Mouse (Mus musculus): ENCODE results near the gene Lman2.

Lman2 gene

DNA sequence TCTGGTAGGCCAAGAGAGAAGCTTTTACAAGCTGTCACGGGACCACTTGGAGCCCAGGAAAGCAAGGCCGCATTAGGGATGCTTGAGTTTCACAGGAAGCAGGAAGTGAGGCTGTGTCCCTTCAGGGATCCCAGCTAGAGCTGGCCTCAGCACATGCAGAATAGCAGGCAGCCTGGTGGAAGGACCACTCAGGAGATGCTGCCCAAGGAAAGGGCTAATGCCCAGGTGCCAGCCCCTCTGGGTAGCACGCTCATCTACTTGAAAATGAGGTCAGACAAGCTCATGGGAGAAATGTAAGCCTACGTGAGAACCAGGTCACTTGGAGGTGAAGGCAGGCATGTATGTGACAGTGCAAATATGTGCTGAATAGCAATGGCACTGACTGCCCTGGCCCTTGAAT is 35.4 kb downstream of the Lman2 start:
- no peak for DNase-seq (ENCODE audit: low spot score)

DNA sequence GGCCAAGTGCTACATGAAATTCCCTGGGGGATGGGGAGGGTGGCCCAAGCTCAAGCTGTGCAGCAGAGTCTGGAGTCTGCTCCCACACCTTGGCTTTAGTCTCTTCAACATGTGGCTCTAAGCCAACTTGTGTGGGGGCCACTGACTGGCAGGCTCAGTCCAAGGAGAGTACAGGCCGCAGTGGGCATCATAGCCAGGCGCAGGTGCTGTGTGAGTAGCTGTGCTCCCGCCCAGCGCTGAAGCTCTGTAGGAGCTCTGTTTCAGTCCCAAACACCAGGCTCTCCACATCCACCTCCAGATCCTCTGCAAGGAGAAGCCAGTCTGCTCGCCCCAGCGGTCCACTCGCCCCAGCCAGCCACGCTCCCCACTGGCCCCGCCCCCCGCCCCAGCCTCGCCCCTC is 37.0 kb downstream of the Lman2 start:
- DNase-seq (ENCODE audit: low spot score), result no peak

DNA sequence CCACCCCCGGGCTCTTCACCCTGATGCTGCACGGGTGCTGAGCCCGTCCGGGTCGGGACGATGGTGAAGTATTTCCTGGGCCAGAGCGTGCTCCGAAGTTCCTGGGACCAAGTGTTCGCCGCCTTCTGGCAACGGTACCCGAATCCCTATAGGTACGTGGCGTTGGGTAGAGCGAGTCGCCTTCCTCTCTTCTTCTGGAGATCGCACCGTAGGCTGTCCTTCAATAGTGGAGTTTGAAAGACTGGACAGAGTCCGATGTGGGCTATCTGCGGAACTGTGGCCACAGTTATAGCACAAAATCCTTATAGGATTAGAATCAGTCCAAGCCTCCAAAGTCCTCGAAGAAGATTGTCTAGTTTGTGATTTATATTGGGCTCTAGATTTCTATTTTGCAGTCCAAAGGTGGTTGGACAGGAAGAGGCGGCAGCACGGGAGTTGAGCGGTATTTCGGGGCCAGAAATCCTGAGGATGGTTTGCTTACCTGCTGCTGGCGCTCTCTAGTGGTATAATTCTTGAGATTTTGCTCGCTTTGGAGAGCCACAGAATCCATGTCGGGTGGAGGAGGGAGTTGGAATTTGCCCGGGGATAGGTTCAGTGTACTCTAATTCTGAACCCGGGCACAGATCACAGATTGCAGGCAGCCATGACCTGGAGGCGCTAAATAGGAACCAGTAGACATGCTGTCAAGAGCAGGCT is 40.3 kb downstream of the Lman2 start:
- DNase-seq (ENCODE audit: low spot score), result peak; percentile 63

DNA sequence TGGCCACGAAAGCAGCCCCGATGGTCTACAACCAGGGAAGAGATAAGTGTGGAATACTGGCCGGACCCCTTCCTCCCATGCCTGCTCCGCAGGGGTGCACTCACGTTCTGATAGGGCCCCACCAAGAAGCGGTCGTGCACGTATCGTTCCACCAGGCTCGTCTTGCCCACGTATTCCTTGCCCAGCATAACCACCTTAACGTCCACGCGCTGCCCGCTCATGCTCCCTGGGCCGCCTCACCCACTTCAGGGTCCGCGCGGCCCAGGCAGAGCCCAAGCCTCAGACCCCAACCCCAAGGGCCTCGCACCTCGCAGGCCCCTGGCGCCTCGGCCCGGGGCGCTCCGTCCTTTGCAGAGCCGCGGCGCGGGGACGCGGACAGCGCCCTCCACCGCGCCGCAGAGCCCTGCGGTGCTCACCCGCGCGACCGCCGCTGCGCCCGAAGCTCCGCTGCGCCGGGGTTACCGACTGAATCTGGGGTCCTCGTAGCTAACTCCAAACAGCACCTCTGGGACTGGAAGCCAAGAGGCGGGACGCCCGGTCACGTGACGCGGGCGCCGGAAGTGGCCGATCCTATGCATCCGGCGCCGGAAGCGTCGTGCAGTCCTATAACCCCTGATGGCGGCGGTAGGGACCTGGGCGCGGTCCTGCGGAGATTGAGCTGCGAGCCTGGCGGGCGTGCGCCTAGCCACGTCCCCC is 41.0 kb downstream of the Lman2 start, which contains the start of gene Rab24:
TSS of gene Rab24 (minus strand) at position 513 of the 696 bp plus-strand sequence.
- DNase-seq (ENCODE audit: low spot score), result peak; percentile 95

DNA sequence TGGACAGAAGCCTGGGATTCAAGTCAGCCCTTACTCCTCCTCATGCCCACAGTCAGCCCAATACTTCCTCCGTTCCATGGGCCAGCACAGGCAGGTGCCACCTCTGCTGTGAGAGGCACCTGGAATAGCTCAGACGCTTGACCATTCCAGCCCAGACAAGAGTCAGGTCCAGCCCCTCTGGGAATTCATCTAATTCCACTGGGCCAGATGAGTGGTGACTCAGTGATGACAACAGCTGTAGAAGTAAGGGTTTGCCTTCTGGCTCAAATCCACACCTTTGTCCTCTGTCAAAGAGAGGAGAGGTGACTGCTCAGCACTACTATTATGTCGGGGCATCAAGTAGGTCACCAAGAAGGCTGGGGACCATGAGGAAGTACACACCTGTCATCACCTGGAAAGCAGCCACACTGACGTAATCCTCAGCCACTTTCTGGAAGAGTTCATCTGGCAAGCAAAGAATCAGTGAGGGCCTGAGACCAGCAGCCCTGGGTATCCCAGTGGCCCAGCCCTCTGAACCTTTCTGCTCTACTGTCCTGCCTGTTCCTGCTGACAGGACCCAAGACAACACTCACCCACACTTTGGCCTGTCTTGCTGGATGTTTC is 42.6 kb downstream of the Lman2 start, which contains the start of gene Prelid1:
TSS of gene Prelid1 (plus strand) at position 570 of the 603 bp plus-strand sequence.
- no peak for DNase-seq (ENCODE audit: low spot score)

DNA sequence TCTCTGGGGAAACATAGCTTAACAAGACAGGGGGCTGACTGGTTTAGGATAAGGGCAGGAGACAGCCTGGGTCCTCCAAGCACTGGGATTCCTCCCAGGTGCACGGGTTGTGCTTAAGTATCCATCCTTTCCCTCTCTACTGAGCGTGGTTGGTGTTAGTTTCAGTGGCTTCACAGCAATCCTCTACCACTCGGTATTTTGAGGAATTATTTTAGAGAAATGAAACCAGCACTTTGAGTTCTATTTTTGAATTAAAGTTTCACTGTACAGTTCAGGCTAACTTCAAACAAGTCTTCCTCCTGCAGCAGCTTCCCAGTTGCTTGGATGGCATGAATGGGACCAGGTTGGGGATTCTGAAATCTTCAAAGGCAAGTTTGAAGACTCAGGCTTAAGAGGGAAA is 44.2 kb downstream of the Lman2 start:
- no peak for DNase-seq (ENCODE audit: low spot score)

DNA sequence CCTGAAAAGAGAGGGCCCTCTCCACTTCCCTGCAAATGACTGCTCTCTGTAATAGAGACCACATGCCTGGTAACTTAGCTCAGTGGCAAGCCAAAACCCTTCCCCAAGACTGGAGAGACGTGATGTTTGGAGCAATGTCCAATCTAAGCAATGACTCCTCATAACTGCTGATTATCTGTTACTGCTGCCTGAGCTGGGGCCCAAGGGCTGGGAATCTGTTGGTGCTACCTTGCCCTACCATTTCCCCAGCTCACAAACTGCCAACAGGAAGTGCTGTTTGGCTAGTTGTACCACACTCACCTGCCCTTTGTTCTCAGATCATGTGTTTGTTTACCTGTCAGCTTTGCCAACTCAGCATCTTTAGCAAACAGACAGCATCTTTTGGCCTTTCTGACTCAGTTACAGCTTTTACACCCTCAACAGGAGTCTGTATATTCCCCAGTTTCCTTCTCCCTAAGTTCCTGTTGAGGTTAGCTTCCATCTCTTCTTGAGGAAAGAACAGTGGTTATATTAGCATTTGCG is 47.6 kb downstream of the Lman2 start:
- no peak for DNase-seq (ENCODE audit: low spot score)

DNA sequence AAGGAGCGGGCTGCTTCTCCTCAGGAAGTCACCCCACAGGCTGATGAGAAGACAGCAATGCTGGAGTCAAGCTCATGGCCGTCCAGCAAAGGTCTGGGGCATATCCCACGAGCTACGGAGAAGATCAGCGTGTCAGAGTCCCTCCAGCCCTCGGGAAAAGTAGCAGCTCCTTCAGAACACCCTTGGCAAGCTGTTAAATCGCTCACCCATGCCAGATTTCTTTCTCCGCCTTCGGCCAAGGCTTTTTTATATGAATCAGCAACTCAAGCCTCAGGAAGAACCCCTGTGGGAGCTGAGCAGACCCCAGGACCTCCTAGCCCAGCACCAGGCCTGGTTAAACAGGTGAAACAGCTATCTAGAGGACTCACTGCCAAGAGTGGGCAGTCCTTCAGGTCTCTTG is 49.5 kb downstream of the Lman2 start:
- no peak for DNase-seq (ENCODE audit: low spot score)

DNA sequence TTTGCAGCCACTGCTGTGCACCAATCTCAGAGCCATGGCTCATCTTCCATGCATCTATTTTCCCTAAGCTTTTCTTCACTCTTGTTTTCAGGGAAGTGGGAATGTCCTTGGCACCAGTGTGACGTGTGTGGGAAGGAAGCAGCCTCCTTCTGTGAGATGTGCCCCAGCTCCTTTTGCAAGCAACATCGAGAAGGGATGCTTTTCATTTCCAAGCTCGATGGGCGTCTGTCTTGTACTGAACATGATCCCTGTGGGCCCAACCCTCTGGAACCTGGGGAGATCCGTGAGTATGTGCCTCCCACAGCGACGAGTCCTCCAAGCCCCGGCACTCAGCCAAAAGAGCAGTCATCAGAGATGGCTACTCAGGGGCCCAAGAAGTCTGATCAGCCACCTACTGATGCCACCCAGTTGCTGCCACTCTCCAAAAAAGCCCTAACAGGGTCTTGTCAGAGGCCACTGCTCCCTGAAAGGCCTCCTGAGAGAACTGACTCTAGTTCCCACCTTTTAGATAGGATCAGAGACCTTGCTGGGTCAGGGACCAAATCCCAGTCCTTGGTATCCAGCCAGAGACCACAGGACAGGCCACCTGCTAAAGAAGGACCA is 50.5 kb downstream of the Lman2 start:
- no peak for DNase-seq (ENCODE audit: low spot score)

DNA sequence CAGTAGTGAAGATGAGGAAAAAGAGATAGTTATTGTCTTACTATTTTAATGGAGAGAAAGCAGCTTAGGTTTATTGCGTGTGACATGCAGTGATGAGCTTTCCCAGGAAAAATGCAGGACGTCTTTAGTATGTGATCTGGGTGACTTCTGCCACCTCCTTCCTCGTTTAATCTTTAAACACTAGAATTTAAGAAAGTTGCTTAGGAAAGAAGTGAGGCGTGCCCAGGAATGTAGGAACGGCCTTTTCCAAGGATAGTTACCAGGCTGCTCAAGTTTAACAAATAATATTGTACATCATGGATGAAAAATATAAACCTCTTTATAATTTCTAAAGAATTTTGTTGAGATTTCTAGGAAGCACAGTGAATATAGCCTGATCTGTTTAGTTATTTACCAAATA is 61.7 kb downstream of the Lman2 start:
- no peak for DNase-seq (ENCODE audit: low spot score)

DNA sequence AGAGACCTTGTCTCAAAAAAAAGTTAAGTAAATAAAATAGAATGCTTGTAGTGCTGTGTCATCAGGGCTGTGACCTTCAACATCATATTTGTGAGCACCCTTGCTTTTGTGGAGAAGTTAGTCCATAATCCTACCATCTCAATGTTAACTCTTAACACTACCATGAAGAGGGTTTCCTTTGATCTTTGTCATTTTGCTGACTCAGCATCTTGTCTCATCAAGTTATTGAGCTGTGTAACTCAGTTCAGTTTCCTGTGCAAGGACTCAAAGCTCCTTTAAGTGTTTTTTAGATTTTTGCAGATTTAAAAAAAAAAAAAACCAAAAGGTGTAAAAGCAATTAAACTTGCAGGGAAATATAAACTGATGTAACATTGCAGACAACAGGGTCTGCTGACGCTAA is 65.8 kb downstream of the Lman2 start:
- DNase-seq (ENCODE audit: low spot score), result no peak

Measured in retina, embryonic 14.5 days (tissue).